Comparison of ENCODE assay signal across 9 mouse cellular contexts in genomic region chr8:87662307-87662771, GRCm38 (mm10).
DNase-seq lines count a peak whose midpoint lies in the region; ATAC-seq and TF ChIP-seq lines count a peak whose summit lies in the region.
"Had no signal": no experiment of that assay in that cellular context is flagged by ENCODE, and none has a peak within 500 bp of the region (broad histone marks: within the 10 kb centered on the region; RNA-seq: fewer than 3 reads in every experiment).

No protein-coding gene starts in this region.

- peak overlapping the region; percentile 61 for H3K4me3 ChIP-seq in heart, embryonic 10.5 days
- peak overlapping the region; percentile 48 for H3K4me3 ChIP-seq in heart, embryonic 13.5 days
- H3K4me3 ChIP-seq in liver, embryonic 16.5 days (ENCODE audit: low read depth, low read length): no peak overlapping the region
- peak overlapping the region; percentile 18 for H3K4me3 ChIP-seq in stomach, postnatal 0 days (ENCODE audit: low read depth, low read length)

- no peak for TF ChIP-seq EP300 in stomach, postnatal 0 days (optimal IDR thresholded peaks at IDR 0.05)

- H3K36me3 ChIP-seq in heart, embryonic 10.5 days: no peaks in the 10 kb centered on the region
- H3K36me3 ChIP-seq in heart, embryonic 13.5 days: no peaks in the 10 kb centered on the region
- no peaks in the 10 kb centered on the region for H3K36me3 ChIP-seq in liver, embryonic 16.5 days (ENCODE audit: control insufficient read depth, insufficient read depth)
- H3K36me3 ChIP-seq in stomach, postnatal 0 days (ENCODE audit: control insufficient read depth, insufficient read depth, low read length): no peaks in the 10 kb centered on the region

- intact Hi-C loops in left cerebral cortex, postnatal 25 days (cut with DNase I): no loop called here

- no peak overlapping the region for H3K27ac ChIP-seq in heart, embryonic 10.5 days
- H3K27ac ChIP-seq in heart, embryonic 13.5 days (replicated peaks): no peak overlapping the region
- H3K27ac ChIP-seq in liver, embryonic 16.5 days (ENCODE audit: low read length): no peak overlapping the region
- no peak overlapping the region for H3K27ac ChIP-seq in stomach, postnatal 0 days (replicated peaks)

- DNase-seq in heart, embryonic 10.5 days (ENCODE audit: low spot score): no peak
- no peak for DNase-seq in heart, adult 8-10 months (ENCODE audit: low spot score)
- DNase-seq in cerebellum, adult 8-10 months: peak; percentile 43
- no peak for DNase-seq in stomach, postnatal 0 days (ENCODE audit: low spot score)
- DNase-seq in right cerebral cortex, postnatal 4 days: no peak
- no peak for DNase-seq in left cerebral cortex, postnatal 25 days (ENCODE audit: low spot score in 2 of 2)

- H3K4me2 ChIP-seq in heart, embryonic 13.5 days: peak overlapping the region; percentile 77
- H3K4me2 ChIP-seq in liver, embryonic 16.5 days (ENCODE audit: low read depth, low read length): peak overlapping the region; percentile 12; the same call in 1 of the 2 replicates
- H3K4me2 ChIP-seq in stomach, postnatal 0 days (replicated peaks; ENCODE audit: low read depth): peak overlapping the region; percentile 50

- H3K27me3 ChIP-seq in heart, embryonic 10.5 days (ENCODE audit: insufficient read depth, poor library complexity, severe bottlenecking): peaks cover 79% of the 10 kb centered on the region
- H3K27me3 ChIP-seq in heart, embryonic 13.5 days (replicated peaks): peaks cover 72% of the 10 kb centered on the region
- H3K27me3 ChIP-seq in liver, embryonic 16.5 days (ENCODE audit: control insufficient read depth, insufficient read depth, low read depth, low read length): peaks cover 44% of the 10 kb centered on the region
- peaks cover 3% of the 10 kb centered on the region for H3K27me3 ChIP-seq in stomach, postnatal 0 days (ENCODE audit: control insufficient read depth, insufficient read depth, low read length)
- H3K27me3 ChIP-seq: CH12.LX had no signal

- H3K9me3 ChIP-seq in heart, embryonic 10.5 days: no peaks in the 10 kb centered on the region
- no peaks in the 10 kb centered on the region for H3K9me3 ChIP-seq in heart, embryonic 13.5 days
- H3K9me3 ChIP-seq in liver, embryonic 16.5 days (replicated peaks; ENCODE audit: control insufficient read depth, low read length): no peaks in the 10 kb centered on the region
- no peaks in the 10 kb centered on the region for H3K9me3 ChIP-seq in stomach, postnatal 0 days (ENCODE audit: control insufficient read depth, low read length)

- peaks cover 33% of the 10 kb centered on the region for H3K4me1 ChIP-seq in heart, embryonic 10.5 days
- peaks cover 31% of the 10 kb centered on the region for H3K4me1 ChIP-seq in heart, embryonic 13.5 days
- H3K4me1 ChIP-seq in liver, embryonic 16.5 days (ENCODE audit: control insufficient read depth, low read depth, low read length): peaks cover 2% of the 10 kb centered on the region; the same call in 1 of the 2 replicates
- no peaks in the 10 kb centered on the region for H3K4me1 ChIP-seq in stomach, postnatal 0 days (replicated peaks; ENCODE audit: control insufficient read depth, insufficient read depth)

- WGBS in heart, embryonic 10.5 days: 3% methylated on average over 27 of the region's 27 CpGs
- 9% methylated on average over 27 of the region's 27 CpGs for WGBS in heart, embryonic 13.5 days
- 7% methylated on average over 27 of the region's 27 CpGs for WGBS in liver, embryonic 16.5 days (ENCODE audit: insufficient replicate concordance)
- WGBS in stomach, postnatal 0 days: 24% methylated on average over 27 of the region's 27 CpGs

- peak overlapping the region; percentile 66 for H3K9ac ChIP-seq in heart, embryonic 13.5 days
- no peak overlapping the region for H3K9ac ChIP-seq in liver, embryonic 16.5 days (ENCODE audit: low read depth, low read length)
- H3K9ac ChIP-seq in stomach, postnatal 0 days (ENCODE audit: low read length): no peak overlapping the region; the same call in 1 of the 2 replicates

- ATAC-seq in heart, embryonic 13.5 days (ENCODE audit: extremely low read depth, insufficient number of reproducible peaks, low FRiP score, low TSS enrichment): no peak
- ATAC-seq in liver, embryonic 16.5 days (ENCODE audit: low read depth): no peak
- ATAC-seq in stomach, postnatal 0 days (ENCODE audit: low FRiP score, low TSS enrichment): no peak

- TF ChIP-seq CTCF in stomach, postnatal 0 days (IDR thresholded peaks at IDR 0.05; ENCODE audit: low read depth): no peak

Comparison
In these comparisons a context has a peak if more than half of its experiments do, and no peak if none do; other contexts are left out.
1. H3K4me2 ChIP-seq: peak in every context shown above with its lines; median percentile 77 in heart, embryonic 13.5 days; 50 in stomach, postnatal 0 days; 12 in liver, embryonic 16.5 days.